Mouse (Mus musculus): ENCODE measurements around the gene Foxn3.
A peak's percentile ranks its signal among the peaks of the same experiment; 100 is the strongest.
"Not testable (repeated sequence)": the region's sequence is repeated elsewhere in the genome, so short reads cannot be mapped to it uniquely, and the experiment has no call there.

The Foxn3 gene

DNA sequence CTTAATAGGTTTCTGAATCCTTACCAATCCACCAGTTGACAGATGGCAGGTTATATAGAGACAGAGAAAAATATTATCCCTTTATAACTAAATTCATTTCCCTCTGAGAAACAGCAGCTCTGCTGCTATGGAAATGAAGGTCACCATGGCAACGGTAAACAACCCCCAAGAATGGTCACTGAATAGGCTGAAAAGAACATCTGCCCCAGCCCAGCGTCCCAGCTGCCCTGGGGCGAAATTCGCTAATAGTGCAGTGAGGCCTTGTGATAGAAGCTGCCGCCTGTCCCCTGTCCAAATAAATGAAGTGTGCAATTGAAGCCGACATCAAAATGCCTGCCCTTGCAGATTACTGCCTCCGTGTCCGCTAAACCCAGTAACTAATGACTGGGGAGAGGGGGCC, 343.0 kb downstream of the Foxn3 start:
- peak; percentile 42 for DNase-seq (ENCODE audit: low spot score)

DNA sequence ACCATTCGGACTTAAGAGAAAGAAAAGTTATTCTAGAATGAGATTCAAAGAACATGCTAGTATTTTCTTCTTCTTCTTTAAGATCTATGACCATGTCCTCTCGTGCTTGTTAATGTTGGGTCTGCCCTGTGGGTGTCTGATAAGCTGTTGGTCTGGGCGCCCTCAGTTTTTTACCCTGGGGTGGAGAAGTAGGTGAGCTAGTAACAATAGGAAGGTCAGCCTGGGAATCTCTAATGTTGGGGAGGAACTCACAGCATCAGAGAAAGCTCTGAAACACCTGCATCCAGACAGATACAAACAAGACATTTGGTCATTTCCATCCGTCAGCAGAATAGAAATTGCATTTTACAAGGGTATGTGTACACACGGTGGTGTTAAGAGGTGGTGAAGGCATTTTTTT, 343.6 kb downstream of the Foxn3 start:
- DNase-seq (ENCODE audit: low spot score), result no peak

- no peak for DNase-seq (ENCODE audit: low spot score)
These were observed 346.2 kb downstream of the Foxn3 start for GRCm38 (mm10) chr12:99217145-99217698.

DNA sequence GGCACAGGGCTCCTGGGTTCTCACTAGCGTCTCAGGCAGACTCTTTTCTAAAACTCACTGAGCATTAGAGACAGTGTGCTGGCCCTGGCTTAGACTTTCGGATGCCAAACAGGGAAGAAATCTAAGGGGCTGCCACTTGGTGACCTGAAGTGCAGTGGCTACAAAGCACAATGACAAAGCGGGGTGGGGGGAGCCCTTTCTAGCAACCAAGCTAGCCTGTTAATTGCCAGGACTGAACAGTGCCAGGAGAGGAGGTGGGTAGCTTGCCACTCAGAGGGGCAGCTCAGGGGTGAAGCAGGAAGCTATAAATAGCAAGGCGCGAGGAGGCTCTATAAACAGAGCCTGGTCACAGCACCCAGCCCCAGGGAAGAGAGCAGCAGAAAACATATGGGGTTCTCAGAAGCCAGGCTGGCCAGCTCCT, 347.0 kb downstream of the Foxn3 start:
- DNase-seq (ENCODE audit: low spot score), result no peak

GRCm38 (mm10) chr12:99215521-99216255, 347.7 kb downstream of the Foxn3 start:
- no peak for DNase-seq (ENCODE audit: low spot score)

GRCm38 (mm10) chr12:99214098-99214497, 349.3 kb downstream of the Foxn3 start:
- no peak for DNase-seq (ENCODE audit: low spot score)

DNA sequence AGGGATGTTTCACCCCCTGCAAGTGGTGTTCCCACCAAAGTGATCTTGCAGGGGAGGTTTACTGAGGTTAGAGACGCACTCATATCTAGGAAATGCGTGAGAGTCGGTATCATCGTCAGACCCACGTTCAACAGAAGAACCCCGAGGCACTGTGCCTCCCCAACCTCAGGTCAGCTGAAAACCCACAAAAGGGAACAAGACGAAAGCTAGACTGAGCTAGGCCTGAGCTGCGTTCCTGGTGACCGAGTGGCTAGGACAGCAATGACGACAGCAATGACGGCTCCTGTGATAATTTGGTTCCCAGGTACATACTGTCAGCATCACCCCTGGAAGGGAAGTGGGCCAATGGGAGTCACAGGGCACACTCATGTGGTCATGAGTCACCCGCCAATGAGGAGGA, 350.2 kb downstream of the Foxn3 start:
- no peak for DNase-seq (ENCODE audit: low spot score)

GRCm38 (mm10) chr12:99209801-99210200, 353.6 kb downstream of the Foxn3 start:
- no peak for DNase-seq (ENCODE audit: low spot score)

- no peak for DNase-seq (ENCODE audit: low spot score)
These were observed 355.1 kb downstream of the Foxn3 start for GRCm38 (mm10) chr12:99208251-99208650.

GRCm38 (mm10) chr12:99207014-99207612, 356.3 kb downstream of the Foxn3 start:
- no peak for DNase-seq (ENCODE audit: low spot score)

GRCm38 (mm10) chr12:99205734-99206133, 357.6 kb downstream of the Foxn3 start:
- DNase-seq (ENCODE audit: low spot score), result no peak

DNA sequence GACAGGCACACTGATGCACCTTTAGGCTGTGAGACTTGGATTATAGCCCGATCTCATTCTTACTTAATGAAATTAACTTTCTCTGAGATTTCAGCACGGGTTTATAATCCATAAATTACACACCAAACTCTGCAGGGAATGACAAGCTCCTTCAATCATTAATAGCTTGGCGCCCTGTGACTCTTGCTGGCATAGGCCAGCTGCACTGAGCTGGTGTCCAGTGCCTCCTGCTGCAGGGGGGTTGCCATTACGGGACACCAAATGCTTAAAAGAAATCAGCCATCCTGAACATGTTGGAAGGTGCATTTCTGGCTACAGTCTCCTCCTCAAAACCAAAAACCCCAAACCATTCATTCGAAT, 364.3 kb downstream of the Foxn3 start:
- DNase-seq (ENCODE audit: low spot score), result no peak

DNA sequence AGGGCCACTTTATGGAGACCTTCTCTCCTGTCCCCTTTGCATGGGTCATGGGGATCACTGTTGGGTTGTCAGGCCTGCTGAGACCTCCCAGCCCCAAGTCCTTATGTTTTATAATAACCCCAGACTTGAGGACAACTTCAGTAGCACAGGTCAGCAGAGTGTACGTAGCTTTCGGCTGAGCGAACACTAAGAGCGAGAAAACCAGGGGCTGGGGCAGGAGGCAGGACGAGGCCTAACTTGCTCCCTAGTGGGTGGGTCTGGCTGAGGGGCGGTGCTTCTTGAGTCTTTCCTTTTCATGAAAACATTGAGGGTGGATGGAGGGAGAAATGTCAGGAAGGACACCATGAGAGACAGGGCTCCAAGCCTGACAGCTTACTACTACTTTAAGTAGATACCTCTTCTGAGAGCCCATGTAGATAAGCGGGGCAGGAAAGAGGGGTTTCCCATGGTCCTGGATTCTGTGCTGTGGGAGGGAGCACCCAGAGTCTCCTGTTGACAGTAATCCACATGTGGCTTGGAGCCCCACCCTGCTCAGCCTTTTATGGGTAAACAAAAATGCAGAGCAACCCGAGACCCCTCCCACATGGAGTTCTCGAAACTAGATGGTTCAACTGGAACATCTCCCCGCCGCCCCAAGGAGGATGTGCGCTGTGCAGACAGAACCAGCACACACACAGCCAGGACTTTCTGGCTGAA, 364.8 kb downstream of the Foxn3 start:
- no peak for DNase-seq (ENCODE audit: low spot score)

GRCm38 (mm10) chr12:99197031-99197430, 366.4 kb downstream of the Foxn3 start:
- DNase-seq (ENCODE audit: low spot score), result no peak

DNA sequence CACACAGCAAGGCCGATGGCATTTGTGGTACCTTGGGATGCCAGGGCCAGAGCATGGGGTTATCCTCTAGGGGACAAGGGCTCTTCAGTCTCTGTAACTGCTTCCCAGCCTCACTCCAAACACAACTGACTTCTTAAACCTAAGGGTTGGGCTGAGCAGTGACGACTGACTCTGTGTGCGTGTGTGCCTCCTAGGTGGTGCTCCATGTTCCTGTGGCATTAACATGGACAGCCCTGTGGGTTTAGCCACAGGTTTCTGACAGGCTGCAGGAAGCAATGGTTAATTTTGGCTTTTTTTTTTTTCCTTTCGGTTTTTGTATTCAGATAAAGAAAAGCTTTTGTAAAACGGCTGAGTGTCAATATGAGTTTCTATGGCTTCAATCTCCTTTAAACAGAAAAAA, 367.7 kb downstream of the Foxn3 start:
- no peak for DNase-seq (ENCODE audit: low spot score)

DNA sequence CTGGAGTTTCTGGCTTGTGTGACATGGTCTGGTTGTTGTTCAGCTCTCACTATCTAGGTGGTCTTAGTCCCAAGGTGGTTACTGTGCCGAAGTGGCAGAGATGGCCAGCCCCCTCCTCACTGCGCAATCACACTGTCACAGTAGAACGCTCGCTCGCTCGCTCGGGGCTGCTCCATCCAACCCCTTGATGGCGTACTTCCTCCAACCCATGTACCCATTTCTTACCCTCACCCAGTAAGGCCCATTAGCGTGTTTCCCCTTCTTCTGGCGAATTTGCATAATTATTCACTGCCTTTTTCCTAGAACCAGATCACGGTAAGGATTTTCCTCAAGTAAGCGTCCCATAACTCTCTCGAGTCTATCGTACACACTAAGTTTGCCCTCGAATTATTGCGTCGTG, 369.3 kb downstream of the Foxn3 start:
- DNase-seq (ENCODE audit: low spot score), result not testable (repeated sequence)

GRCm38 (mm10) chr12:99187671-99188070, 375.7 kb downstream of the Foxn3 start:
- no peak for DNase-seq (ENCODE audit: low spot score)

GRCm38 (mm10) chr12:99186239-99186638, 377.1 kb downstream of the Foxn3 start:
- DNase-seq (ENCODE audit: low spot score), result no peak

GRCm38 (mm10) chr12:99183261-99183792, 380.1 kb downstream of the Foxn3 start:
- no peak for DNase-seq (ENCODE audit: low spot score)

DNA sequence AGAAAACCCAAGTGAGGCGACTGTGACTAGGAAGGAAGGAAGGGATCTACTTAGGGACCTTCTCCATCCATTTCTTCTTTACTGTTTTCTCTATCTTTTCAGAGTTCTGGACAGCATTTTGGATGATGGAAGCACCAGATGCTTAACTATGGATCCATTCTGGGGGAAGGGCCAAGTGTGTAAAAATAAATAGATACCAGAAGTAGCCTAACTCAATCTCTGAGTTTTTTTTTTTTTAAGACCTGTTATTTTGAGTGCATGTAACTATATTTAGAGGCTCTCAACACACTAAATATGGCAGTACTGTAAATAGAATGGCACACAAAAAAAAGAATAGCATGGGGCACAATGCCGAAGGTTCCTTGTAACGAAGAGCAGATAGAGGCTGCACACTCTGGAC, 381.0 kb downstream of the Foxn3 start:
- no peak for DNase-seq (ENCODE audit: low spot score)

DNA sequence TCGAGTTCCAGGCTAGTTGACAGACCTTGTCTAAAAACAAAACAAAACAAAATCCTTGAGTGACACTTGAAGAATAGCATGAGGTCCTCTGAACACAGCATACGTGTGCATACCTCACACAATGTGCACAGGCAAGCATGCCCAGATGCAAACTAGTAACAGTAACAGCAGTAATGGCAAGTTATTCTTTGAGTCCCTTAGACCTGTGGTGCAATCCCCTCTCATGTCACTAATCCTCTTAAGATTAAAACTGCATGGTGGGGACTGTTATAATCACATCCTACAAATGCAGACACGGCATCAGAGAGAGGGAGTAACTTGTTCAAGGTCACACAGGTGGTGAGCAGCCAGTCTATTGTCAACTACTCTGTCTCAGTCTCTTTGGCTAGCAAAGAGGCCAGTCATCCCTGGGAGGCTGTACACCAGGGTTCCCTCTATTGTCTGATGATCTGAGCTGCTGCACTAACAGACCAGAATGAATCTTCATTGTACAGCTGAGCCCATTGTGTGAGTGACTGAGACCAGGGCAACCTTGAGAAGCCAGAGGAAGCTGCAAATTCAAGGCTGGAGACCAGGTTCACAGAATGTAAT, 383.1 kb downstream of the Foxn3 start:
- DNase-seq (ENCODE audit: low spot score), result no peak

DNA sequence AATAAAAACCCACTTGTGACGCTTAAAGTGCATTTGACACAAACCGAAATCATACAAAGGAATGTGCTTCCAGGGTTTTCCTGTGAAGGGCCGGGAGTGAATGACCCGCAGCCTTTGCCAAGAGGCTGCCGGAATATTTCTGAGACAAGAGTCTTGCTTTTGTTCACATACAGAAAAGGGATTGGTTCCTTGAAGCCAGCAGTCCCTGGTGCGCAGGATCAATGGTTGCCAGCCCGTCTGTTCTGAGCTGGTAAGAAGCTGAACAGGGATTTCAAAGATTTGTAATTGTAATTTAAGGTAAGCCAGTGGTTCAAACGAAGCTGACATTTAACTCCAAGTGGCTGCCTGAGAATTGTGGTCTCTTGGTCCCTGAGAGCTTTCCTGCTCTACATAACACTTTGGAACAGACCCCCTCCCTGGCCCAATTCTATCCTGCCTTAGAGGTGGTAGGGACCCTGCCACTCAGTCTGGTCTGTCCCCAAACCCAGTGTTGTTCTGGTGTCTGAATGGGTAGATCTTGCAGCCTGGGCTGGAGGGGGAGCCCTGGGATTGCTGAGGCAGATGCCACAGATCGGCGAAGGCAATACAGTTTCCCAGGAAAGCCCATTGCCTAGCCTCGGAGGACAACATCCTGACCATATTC, 388.3 kb downstream of the Foxn3 start:
- DNase-seq (ENCODE audit: low spot score), result no peak
